Mouse (Mus musculus): ENCODE results near the gene Gm21983.

Gm21983 gene

DNA sequence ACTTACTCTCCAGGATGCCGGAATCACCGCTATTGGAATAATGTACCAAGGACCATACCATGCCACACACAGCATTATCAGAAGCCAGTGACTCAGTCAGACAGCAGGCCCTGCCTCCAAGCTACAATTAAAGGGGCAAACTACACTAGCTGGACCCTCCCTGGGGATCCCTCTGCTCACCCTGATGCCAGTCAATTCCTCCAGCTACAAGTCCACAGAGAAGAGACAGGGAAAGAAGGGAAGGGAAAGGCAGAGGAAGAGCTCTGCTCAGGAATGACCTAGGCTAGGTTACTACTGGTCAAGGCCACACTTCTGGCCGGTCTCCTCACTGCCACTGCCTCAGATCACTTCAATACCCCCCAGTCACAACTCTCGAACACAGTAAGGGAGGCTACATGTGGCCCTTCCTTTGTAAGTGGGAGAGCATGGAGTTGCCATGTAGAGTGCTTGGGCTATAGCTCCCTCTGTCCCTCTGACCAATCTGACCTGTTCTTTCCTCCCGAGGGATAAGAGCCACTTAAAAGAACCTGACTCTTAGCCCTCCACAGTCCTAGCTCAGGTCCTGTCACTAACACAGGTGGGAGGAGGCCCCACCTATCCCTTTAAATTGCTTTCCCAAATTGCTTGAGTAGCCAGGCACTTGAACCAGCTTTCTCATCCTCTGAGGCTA, 18.0 kb downstream of the Gm21983 start:
- in situ Hi-C loops (cut with MboI, MseI): no loop called here

DNA sequence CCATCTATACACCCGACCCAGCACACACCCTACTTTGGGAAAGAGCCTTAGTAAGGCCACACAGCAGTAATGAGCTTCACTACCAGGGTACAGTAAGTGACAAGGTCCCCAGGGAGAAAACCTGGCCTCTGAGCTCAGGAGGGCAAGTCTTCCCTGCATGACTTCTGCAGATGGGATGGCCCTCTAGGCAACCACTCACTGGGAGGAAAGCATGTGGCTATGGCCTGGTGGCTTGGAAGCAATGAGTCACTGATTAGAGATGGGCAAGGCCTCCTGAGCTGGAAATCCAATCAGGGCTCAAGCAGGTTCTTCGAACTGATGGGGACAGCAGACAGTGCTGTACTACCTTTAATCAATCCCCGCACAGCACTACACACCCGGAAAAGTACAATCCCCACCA, 19.1 kb downstream of the Gm21983 start:
- in situ Hi-C loops (cut with MboI, MseI): no loop called here

- in situ Hi-C loops (cut with MboI, MseI): no loop called here
Observed at GRCm38 (mm10) chr7:27160921-27161320, 20.0 kb downstream of the Gm21983 start.

GRCm38 (mm10) chr7:27159882-27160281, 21.0 kb downstream of the Gm21983 start:
- in situ Hi-C loops (cut with MboI, MseI): loop anchor here (5.0 kb wide), 1 partner anchor 97 kb away; the partner anchor contains the start of gene Numbl

DNA sequence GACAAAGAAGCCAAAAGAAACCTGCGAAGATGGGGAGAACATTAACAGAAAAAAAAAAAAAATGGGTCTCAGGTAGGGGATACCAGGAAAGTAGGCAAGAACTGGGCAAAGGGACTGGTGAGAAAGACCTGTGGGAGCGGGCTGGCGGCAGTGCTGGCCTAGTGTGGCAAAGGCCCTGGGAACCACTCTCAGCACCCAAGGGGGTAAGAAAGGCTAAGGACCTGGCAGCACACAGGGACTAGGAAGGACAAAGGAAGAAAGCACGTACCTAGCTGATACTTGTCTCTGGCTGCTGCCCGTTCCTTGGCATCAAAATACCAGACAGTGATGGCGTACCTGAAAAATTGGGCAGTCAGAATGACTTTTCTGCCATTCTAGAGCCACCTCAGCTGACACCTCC, 21.6 kb downstream of the Gm21983 start:
- in situ Hi-C loops (cut with MboI, MseI): loop anchor here (5.0 kb wide), 1 partner anchor 98 kb away; the partner anchor contains the start of gene Numbl

GRCm38 (mm10) chr7:27158171-27158570, 22.7 kb downstream of the Gm21983 start:
- in situ Hi-C loops (cut with MboI, MseI): loop anchor here (5.0 kb wide), 1 partner anchor 99 kb away; the partner anchor contains the start of gene Numbl

- in situ Hi-C loops (cut with MboI, MseI): loop anchor here (5.0 kb wide), 1 partner anchor 101 kb away; the partner anchor contains the start of gene Numbl
Observed at GRCm38 (mm10) chr7:27156005-27156404, 24.9 kb downstream of the Gm21983 start.

DNA sequence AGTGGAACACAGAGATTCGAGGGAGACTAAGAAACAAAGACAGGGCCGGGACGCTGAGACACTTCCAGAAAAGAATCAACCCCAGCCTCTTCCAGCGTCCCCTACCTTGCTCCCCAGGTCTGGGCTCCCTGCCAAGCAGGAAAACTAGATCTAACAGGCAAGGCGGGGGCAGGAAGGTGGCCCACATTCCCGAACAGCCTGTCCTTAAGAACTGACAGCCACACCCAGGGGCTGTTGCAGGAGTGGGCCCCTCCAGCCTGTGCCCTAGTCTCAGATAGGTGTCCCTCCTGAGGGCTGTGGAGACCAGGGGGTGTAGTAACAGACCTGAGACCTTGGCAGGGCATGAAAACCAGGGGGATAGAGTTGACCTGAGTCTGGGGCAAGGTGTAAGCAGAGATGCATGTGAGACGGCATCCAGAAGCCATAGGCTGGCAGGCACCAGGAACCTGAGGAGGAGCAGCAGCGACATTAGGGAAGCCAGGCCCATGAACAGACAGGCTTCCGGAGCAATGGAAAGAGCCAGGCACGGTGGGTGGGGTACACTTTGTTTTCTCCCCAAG, 27.6 kb downstream of the Gm21983 start, which contains the start of gene Cyp2t4:
Gene Cyp2t4, plus strand, starts transcription at position 510 of the 560 bp plus-strand sequence.
- in situ Hi-C loops (cut with MboI, MseI): no loop called here

GRCm38 (mm10) chr7:27136410-27136996, 44.4 kb downstream of the Gm21983 start:
- in situ Hi-C loops (cut with MboI, MseI): no loop called here

- in situ Hi-C loops (cut with MboI, MseI): no loop called here
Observed at GRCm38 (mm10) chr7:27133757-27134156, 47.1 kb downstream of the Gm21983 start.

- in situ Hi-C loops (cut with MboI, MseI): no loop called here
Observed at GRCm38 (mm10) chr7:27133156-27133555, 47.7 kb downstream of the Gm21983 start.

DNA sequence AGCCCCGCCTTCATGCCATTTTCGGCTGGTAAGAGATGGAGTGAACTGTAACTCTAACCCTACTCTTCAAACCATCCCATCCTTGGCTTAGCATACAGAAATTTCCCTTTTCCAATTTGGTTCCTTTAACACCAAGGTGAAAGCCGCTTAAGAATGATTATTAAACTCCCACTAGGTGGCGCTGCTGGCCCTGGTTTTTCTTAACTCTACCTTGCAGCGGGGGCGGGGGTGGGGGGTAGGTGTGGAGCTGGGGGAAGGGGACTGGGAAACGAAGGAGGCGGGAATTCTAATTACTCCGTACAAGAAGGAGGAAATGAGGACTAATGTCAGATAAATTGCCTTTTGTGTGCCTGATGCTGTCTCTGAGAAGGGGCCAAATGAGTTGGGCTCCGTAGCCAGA, 48.3 kb downstream of the Gm21983 start:
- in situ Hi-C loops (cut with MboI, MseI): no loop called here

- in situ Hi-C loops (cut with MboI, MseI): no loop called here
Observed at GRCm38 (mm10) chr7:27131387-27131786, 49.5 kb downstream of the Gm21983 start.

DNA sequence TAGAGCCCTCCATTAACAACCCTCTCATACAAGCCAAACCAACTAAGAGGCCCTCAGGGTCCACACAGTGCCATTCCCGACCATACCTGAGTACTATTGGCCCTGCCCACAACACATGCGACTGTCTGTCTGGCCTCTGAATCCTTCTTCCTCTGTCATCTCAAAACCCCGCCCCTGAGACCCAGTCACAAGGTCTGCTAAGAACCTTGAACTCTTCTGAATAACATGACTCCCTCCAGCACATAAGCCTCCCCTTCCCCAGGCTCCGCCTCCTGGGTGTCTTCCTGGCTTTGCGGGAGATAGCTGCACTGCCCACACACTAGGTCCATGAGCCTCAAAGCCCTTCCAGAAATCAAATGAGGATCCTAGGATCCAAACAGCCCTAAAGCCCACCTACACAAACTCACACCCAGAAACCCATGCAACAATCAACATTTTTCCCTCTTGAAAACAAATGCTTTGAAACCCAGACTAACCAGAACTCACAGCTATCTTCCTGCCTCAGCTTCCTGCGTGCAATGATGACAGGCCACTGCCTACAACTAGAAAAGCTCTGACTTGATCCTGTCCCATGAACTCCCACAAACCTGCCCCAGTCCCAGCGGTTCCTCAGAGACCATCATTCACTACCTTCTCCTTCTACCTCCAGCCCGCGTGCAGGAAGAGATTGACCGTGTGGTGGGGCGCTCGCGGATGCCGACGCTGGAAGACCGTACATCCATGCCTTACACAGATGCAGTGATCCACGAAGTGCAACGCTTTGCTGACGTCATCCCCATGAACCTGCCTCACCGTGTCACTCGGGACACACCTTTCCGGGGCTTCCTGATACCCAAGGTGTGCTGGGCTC, 50.1 kb downstream of the Gm21983 start:
- in situ Hi-C loops (cut with MboI, MseI): no loop called here

- in situ Hi-C loops (cut with MboI, MseI): no loop called here
Observed at GRCm38 (mm10) chr7:27129811-27130210, 51.1 kb downstream of the Gm21983 start.

GRCm38 (mm10) chr7:27128946-27129345, 51.9 kb downstream of the Gm21983 start:
- in situ Hi-C loops (cut with MboI, MseI): no loop called here

- in situ Hi-C loops (cut with MboI, MseI): no loop called here
Observed at GRCm38 (mm10) chr7:27128162-27128561, 52.7 kb downstream of the Gm21983 start.

GRCm38 (mm10) chr7:27124969-27125368, 55.9 kb downstream of the Gm21983 start:
- in situ Hi-C loops (cut with MboI, MseI): no loop called here

DNA sequence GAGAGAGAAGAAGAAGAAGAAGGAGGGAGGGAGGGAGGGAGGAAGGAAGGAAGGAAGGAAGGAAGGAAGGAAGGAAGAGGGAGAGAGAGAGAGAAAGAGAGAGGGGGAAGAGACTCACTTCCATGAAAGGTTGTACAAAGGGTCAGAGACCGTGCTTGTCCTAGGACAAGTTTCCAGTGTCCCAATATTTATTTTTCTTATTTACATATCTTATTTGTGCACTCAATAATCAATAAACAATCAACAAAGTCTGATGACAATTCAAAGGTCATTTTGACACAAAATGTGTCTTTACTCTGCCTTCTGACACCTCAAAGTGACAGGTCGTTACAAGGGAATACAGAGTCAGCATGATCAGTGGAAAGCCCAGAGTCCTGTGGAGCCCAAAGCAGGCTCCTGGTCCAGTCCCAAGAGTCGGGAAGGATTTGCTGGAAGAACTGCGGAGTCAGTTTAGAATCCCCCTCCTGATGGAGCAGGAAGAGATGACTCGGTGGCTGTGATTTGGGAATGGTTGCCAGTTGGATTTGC, 56.5 kb downstream of the Gm21983 start:
- in situ Hi-C loops (cut with MboI, MseI): no loop called here

DNA sequence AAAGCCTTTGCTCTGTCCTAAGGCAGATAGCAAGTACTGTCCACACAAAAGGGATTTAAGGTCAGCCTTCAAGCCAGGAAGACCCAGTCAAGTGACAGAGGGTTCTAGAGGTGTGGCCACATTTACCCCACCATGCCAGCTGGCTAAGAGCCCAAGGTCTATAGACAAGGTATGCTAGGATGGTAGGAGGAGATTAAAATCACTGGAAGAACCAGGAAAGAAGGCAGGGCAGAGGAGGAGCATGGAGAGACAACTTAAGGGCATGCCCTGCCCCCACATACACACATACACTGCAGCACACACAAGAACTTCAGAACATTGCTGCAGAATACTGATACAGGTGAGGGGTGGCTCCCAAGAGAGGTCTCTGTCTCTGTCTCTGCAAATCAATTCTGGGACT, 61.2 kb downstream of the Gm21983 start, which contains the start of gene Cyp2f2:
Gene Cyp2f2, plus strand, starts transcription at position 234 of the 400 bp plus-strand sequence.
- in situ Hi-C loops (cut with MboI, MseI): no loop called here
